Mouse (Mus musculus): ENCODE measurements at regions not wholly inside any gene's neighbourhood (a gene's known extent, or its start where the extent isn't known, plus 50 kb on each side); places are given as distances from the start of the nearest gene placed in this dataset.

- no peak for TF ChIP-seq CTCF (IDR thresholded peaks at IDR 0.05; ENCODE audit: insufficient read depth, low read length)
- no peak for TF ChIP-seq POLR2A (IDR thresholded peaks at IDR 0.05; ENCODE audit: borderline replicate concordance, extremely low read depth, low read depth, low read length)
These were observed 115.2 kb downstream of the Olig3 start for GRCm38 (mm10) chr10:19471349-19472040.

Measured in lung, adult 2 months (tissue).